Mouse (Mus musculus) midbrain, postnatal 0 days (tissue): ENCODE results near the gene Camsap1. TPM values are rescaled to one million over a fixed set of nuclear protein-coding genes. Genes with fewer than 3 reads are reported as not detected.

Experiments used
- ATAC-seq: fragments of 200-750 bp; cut with Nextera tagmentation; 2 replicates; pipeline ENCODE4 v1.8.0; 2017; ENCODE audit warnings: moderate number of reproducible peaks, mild to moderate bottlenecking, moderate TSS enrichment, moderate library complexity; ENCODE audit not compliant: low FRiP score
- DNase-seq: peaks from one replicate; pipeline ENCODE4 v3.0.0-alpha.2; 2015; ENCODE audit warnings: low spot score
- H3K27ac ChIP-seq: fragments of 300-500 bp; sonication (generic); 2 replicates; pipeline ENCODE4 v1.5.1; 2014; ENCODE audit warnings: low read depth, mild to moderate bottlenecking, low read length, mixed read lengths
- H3K27me3 ChIP-seq: fragments of 300-500 bp; sonication (generic); 2 replicates; pipeline ENCODE4 v1.6.1; 2014; ENCODE audit warnings: low read length, control low read depth, mixed read lengths; ENCODE audit not compliant: insufficient read depth
- H3K36me3 ChIP-seq: fragments of 300-500 bp; sonication (generic); 2 replicates; pipeline ENCODE4 v1.6.1; 2014; ENCODE audit warnings: low read length, control low read depth, mixed read lengths; ENCODE audit not compliant: insufficient read depth
- H3K4me1 ChIP-seq: fragments of 300-500 bp; sonication (generic); 2 replicates; pipeline ENCODE4 v1.6.1; 2014; ENCODE audit warnings: mild to moderate bottlenecking, control low read depth, antibody characterized with exemption, low read length, mixed read lengths; ENCODE audit not compliant: insufficient read depth
- H3K4me2 ChIP-seq: fragments of 300-500 bp; sonication (generic); 2 replicates; pipeline ENCODE4 v1.6.1; 2014; ENCODE audit warnings: low read depth, mild to moderate bottlenecking, low read length, mixed read lengths; ENCODE audit not compliant: poor library complexity, severe bottlenecking
- H3K4me3 ChIP-seq: fragments of 300-500 bp; sonication (generic); 2 replicates; pipeline ENCODE4 v1.5.1; 2014; ENCODE audit warnings: low read depth, mild to moderate bottlenecking, low read length, moderate library complexity
- H3K9ac ChIP-seq: fragments of 300-500 bp; sonication (generic); replicated peaks from 2 replicates; pipeline ENCODE4 v1.6.1; 2014; ENCODE audit warnings: mild to moderate bottlenecking, low read length, moderate library complexity, mixed read lengths; ENCODE audit not compliant: poor library complexity, severe bottlenecking
- H3K9me3 ChIP-seq: fragments of 300-500 bp; sonication (generic); 2 replicates; pipeline ENCODE4 v1.6.1; 2016; ENCODE audit warnings: low read length, control low read depth
- CTCF ChIP-seq: IDR thresholded peaks from 2 replicates; pipeline ENCODE4 v1.5.1; 2016; ENCODE audit warnings: antibody characterized with exemption, mild to moderate bottlenecking
- WGBS: fragments of 180-500 bp; shearing (Covaris S2); extraction: QIAGEN DNeasy Blood & Tissue Kit; methylation state at CpG from one replicate; pipeline ENCODE4 v1.1.7; 2014; 5-methylcytosine and 5-hydroxymethylcytosine counted together
- polyA plus RNA-seq: library from polyadenylated mRNA; unstranded; fragments of >200 nt; fragmentation: Nextera tagmentation; extraction: Ambion mirVana; gene quantifications from 2 replicates; pipeline ENCODE4 v1.2.1, GENCODE M21; 2015
- total RNA-seq: library from RNA; depleted of rRNA; stranded (reverse); fragments of >200 nt; gene quantifications from 2 replicates; pipeline ENCODE4 v1.2.3, GENCODE M21; 2014

The Camsap1 gene
- total and polyA plus RNA-seq, 2 experiments from 2014 or later = 61.3 to 157 TPM

GRCm38 (mm10) chr2:26011420-26011819, 28.3 kb upstream of the Camsap1 start:
- no peak overlapping the region for H3K4me2 ChIP-seq
- H3K27me3 ChIP-seq = no peaks in the 10 kb centered on the region
- ATAC-seq (no peak), DNase-seq (no peak)
- no peak for TF ChIP-seq CTCF
- H3K36me3 ChIP-seq = peaks cover 76% of the 10 kb centered on the region
- WGBS = 82% methylated on average over 1 of the region's 1 CpGs
- no peaks in the 10 kb centered on the region for H3K4me1 ChIP-seq
- H3K4me3 ChIP-seq = no peak overlapping the region
- no peaks in the 10 kb centered on the region for H3K9me3 ChIP-seq
- no peak overlapping the region for H3K27ac ChIP-seq
- H3K9ac ChIP-seq = no peak overlapping the region

GRCm38 (mm10) chr2:26002001-26002400, 18.9 kb upstream of the Camsap1 start:
- no peaks in the 10 kb centered on the region for H3K27me3 ChIP-seq
- DNase-seq = peak; percentile 67
- H3K9me3 ChIP-seq = no peaks in the 10 kb centered on the region
- no peak for ATAC-seq
- no peak for TF ChIP-seq CTCF
- H3K36me3 ChIP-seq = peaks cover 65% of the 10 kb centered on the region
- no peak overlapping the region for H3K4me3 ChIP-seq
- no peaks in the 10 kb centered on the region for H3K4me1 ChIP-seq
- H3K27ac ChIP-seq = no peak overlapping the region
- WGBS = 77% methylated on average over 2 of the region's 2 CpGs
- no peak overlapping the region for H3K4me2 ChIP-seq
- H3K9ac ChIP-seq = no peak overlapping the region

GRCm38 (mm10) chr2:26001136-26001535, 18.1 kb upstream of the Camsap1 start:
- no peaks in the 10 kb centered on the region for H3K9me3 ChIP-seq
- ATAC-seq (no peak), DNase-seq (no peak)
- peaks cover 72% of the 10 kb centered on the region for H3K36me3 ChIP-seq
- TF ChIP-seq CTCF = no peak
- no peak overlapping the region for H3K9ac ChIP-seq
- WGBS = 92% methylated on average over 5 of the region's 5 CpGs
- H3K4me1 ChIP-seq = no peaks in the 10 kb centered on the region
- H3K4me3 ChIP-seq = no peak overlapping the region
- no peak overlapping the region for H3K27ac ChIP-seq
- no peaks in the 10 kb centered on the region for H3K27me3 ChIP-seq
- no peak overlapping the region for H3K4me2 ChIP-seq

GRCm38 (mm10) chr2:25997716-25998115, 14.6 kb upstream of the Camsap1 start:
- TF ChIP-seq CTCF = no peak
- peaks cover 49% of the 10 kb centered on the region for H3K36me3 ChIP-seq

GRCm38 (mm10) chr2:25994791-25995190, 11.7 kb upstream of the Camsap1 start:
- Histone ChIP-seq H3K4me2 (no peak overlapping the region), H3K27me3 (no peaks in the 10 kb centered on the region), H3K9me3 (no peaks in the 10 kb centered on the region), H3K4me1 (no peaks in the 10 kb centered on the region), H3K4me3 (no peak overlapping the region), H3K9ac (no peak overlapping the region), H3K36me3 (peaks cover 31% of the 10 kb centered on the region), H3K27ac (no peak overlapping the region)
- TF ChIP-seq CTCF = no peak
- DNase-seq (no peak), ATAC-seq (no peak)
- 90% methylated on average over 3 of the region's 3 CpGs for WGBS

More at GRCm38 (mm10) chr2:25997716-25998115, 14.6 kb upstream of the Camsap1 start:
- H3K9me3 ChIP-seq = no peaks in the 10 kb centered on the region
- no peak for ATAC-seq
- no peak overlapping the region for H3K9ac ChIP-seq
- no peak overlapping the region for H3K4me2 ChIP-seq
- H3K27me3 ChIP-seq = no peaks in the 10 kb centered on the region
- no peak for DNase-seq
- no peaks in the 10 kb centered on the region for H3K4me1 ChIP-seq
- 93% methylated on average over 3 of the region's 3 CpGs for WGBS
- H3K27ac ChIP-seq = no peak overlapping the region
- no peak overlapping the region for H3K4me3 ChIP-seq

GRCm38 (mm10) chr2:25992285-25992684, 9.2 kb upstream of the Camsap1 start:
- Histone ChIP-seq H3K9me3 (no peaks in the 10 kb centered on the region), H3K27ac (no peak overlapping the region), H3K4me3 (no peak overlapping the region), H3K4me2 (no peak overlapping the region), H3K4me1 (no peaks in the 10 kb centered on the region), H3K9ac (no peak overlapping the region), H3K36me3 (peaks cover 14% of the 10 kb centered on the region), H3K27me3 (no peaks in the 10 kb centered on the region)
- ATAC-seq (no peak), DNase-seq (no peak)
- 81% methylated on average over 2 of the region's 2 CpGs for WGBS
- TF ChIP-seq CTCF = no peak
